Mouse (Mus musculus): ENCODE data around the gene Mfsd5.

GRCm38 (mm10) chr15:102257202-102258075, 21.8 kb upstream of the Mfsd5 start, which contains the start of gene Rarg:
- no peak for TF ChIP-seq EP300 (IDR thresholded peaks at IDR 0.05; ENCODE audit: low read depth in 1 of 2, low read length in 2 of 2)
- no peak for TF ChIP-seq CTCF (IDR thresholded peaks at IDR 0.05 in 2 of 3, conservative IDR thresholded peaks at IDR 0.05 in 1 of 3; ENCODE audit: control insufficient read depth in 1 of 3, insufficient read depth in 1 of 3, low read depth in 2 of 3, low read length in 3 of 3, poor library complexity in 1 of 3, severe bottlenecking in 1 of 3)

Measured in MEL (cell line).